Comparison of ENCODE assay signal across 8 mouse cellular contexts in genomic region chr10:117282049-117282448, GRCm38 (mm10). TPM values are rescaled to one million over a fixed set of nuclear protein-coding genes. Genes with fewer than 3 reads are reported as not detected.
A peak's percentile ranks its signal among the peaks of the same experiment; 100 is the strongest.
DNase-seq lines count a peak whose midpoint lies in the region; ATAC-seq lines count a peak whose summit lies in the region.

Gene Lyz2, minus strand, starts transcription at chr10:117282321.

- no peak within 1 kb of the TSS for H3K9ac ChIP-seq in forebrain, embryonic 11.5 days (ENCODE audit: low read length)
- H3K9ac ChIP-seq in midbrain, embryonic 12.5 days (replicated peaks) = no peak within 1 kb of the TSS

- H3K27ac ChIP-seq in forebrain, embryonic 11.5 days (ENCODE audit: low read depth, low read length) = no peak within 1 kb of the TSS
- H3K27ac ChIP-seq in midbrain, embryonic 12.5 days (replicated peaks) = no peak within 1 kb of the TSS

- no peaks in the 10 kb centered on the region for H3K4me1 ChIP-seq in forebrain, embryonic 11.5 days (replicated peaks; ENCODE audit: control insufficient read depth, insufficient read depth, low read length)
- H3K4me1 ChIP-seq in midbrain, embryonic 12.5 days = no peaks in the 10 kb centered on the region

- H3K36me3 ChIP-seq in forebrain, embryonic 11.5 days (ENCODE audit: control insufficient read depth, insufficient read depth, low read length) = no peaks in the 10 kb centered on the region
- no peaks in the 10 kb centered on the region for H3K36me3 ChIP-seq in midbrain, embryonic 12.5 days

- no peak for DNase-seq in urinary bladder, adult 2 months (ENCODE audit: low spot score)
- no peak for DNase-seq in urinary bladder, postnatal 10 days (ENCODE audit: low spot score)
- no peak for DNase-seq in forebrain, embryonic 11.5 days (ENCODE audit: low spot score)
- DNase-seq in heart, postnatal 10 days = peak; percentile 34 to 40
- peak; percentile 44 for DNase-seq in layer of hippocampus, adult 9-11 months
- no peak for DNase-seq in embryo, embryonic 9.5 days (ENCODE audit: extremely low spot score)

- ATAC-seq in forebrain, embryonic 11.5 days (replicated peaks; ENCODE audit: low FRiP score) = no peak
- no peak for ATAC-seq in midbrain, embryonic 12.5 days (ENCODE audit: low FRiP score, low read depth)
- ATAC-seq in activated CD4-positive, CD25-positive, alpha-beta regulatory T cell, adult 4 months = no peak

- H3K4me2 ChIP-seq in forebrain, embryonic 11.5 days (ENCODE audit: low read depth, low read length, severe bottlenecking) = no peak within 1 kb of the TSS
- H3K4me2 ChIP-seq in midbrain, embryonic 12.5 days (replicated peaks) = no peak within 1 kb of the TSS

- intact Hi-C loops in heart, postnatal 10 days (cut with DNase I) = no loop called here

- H3K27me3 ChIP-seq in forebrain, embryonic 11.5 days (ENCODE audit: control insufficient read depth, insufficient read depth, low read length) = no peaks in the 10 kb centered on the region
- H3K27me3 ChIP-seq in midbrain, embryonic 12.5 days = no peaks in the 10 kb centered on the region

- H3K9me3 ChIP-seq in forebrain, embryonic 11.5 days (ENCODE audit: control insufficient read depth, low read length) = no peaks in the 10 kb centered on the region
- no peaks in the 10 kb centered on the region for H3K9me3 ChIP-seq in midbrain, embryonic 12.5 days

- H3K4me3 ChIP-seq in forebrain, embryonic 11.5 days (ENCODE audit: low read depth, low read length) = no peak within 1 kb of the TSS
- no peak within 1 kb of the TSS for H3K4me3 ChIP-seq in midbrain, embryonic 12.5 days

- 73% methylated on average over 4 of the region's 4 CpGs for WGBS in forebrain, embryonic 11.5 days
- WGBS in midbrain, embryonic 12.5 days = 66% methylated on average over 4 of the region's 4 CpGs

RNA-seq across cellular contexts. Expression of gene Lyz2, which starts in this region (rescaled TPM):
- 437 and 439 TPM in 2 replicates for polyA plus RNA-seq in urinary bladder, adult 2 months (2012; rRNA removed)
- polyA plus RNA-seq in forebrain, embryonic 11.5 days (2014; fragmentation: Nextera tagmentation; extraction: Ambion mirVana) = 10.8 and 11.1 TPM in 2 replicates
- total RNA-seq in heart, postnatal 10 days (2021) = 10 to 100 TPM; 33.5 to 56.5 TPM
- polyA plus RNA-seq in midbrain, embryonic 12.5 days (2016; fragmentation: Nextera tagmentation; extraction: Ambion mirVana) = 15.6 and 18.9 TPM in 2 replicates
- polyA plus RNA-seq in activated CD4-positive, CD25-positive, alpha-beta regulatory T cell, adult 4 months (2017; shearing (Covaris generic)) = 10 to 100 TPM in 1 of 2 experiments, under 1 TPM in 1; 0.81 to 22.5 TPM

Comparison
In these comparisons a context has a peak if more than half of its experiments do, and no peak if none do; other contexts are left out.
1. RNA of gene Lyz2 (polyA plus RNA-seq): 437 to 439 TPM in urinary bladder, adult 2 months; 0.81 to 22.5 TPM in activated CD4-positive, CD25-positive, alpha-beta regulatory T cell, adult 4 months, 15.6 to 18.9 TPM in midbrain, embryonic 12.5 days and 10.8 to 11.1 TPM in forebrain, embryonic 11.5 days; every median in the first group is over 10 times any median in the second.
2. DNase-seq: peak in heart, postnatal 10 days (2 of 2) and layer of hippocampus, adult 9-11 months (single experiment); none in urinary bladder, adult 2 months (single experiment), urinary bladder, postnatal 10 days (single experiment), forebrain, embryonic 11.5 days (single experiment) and embryo, embryonic 9.5 days (single experiment).